In the genomic region with DNA sequence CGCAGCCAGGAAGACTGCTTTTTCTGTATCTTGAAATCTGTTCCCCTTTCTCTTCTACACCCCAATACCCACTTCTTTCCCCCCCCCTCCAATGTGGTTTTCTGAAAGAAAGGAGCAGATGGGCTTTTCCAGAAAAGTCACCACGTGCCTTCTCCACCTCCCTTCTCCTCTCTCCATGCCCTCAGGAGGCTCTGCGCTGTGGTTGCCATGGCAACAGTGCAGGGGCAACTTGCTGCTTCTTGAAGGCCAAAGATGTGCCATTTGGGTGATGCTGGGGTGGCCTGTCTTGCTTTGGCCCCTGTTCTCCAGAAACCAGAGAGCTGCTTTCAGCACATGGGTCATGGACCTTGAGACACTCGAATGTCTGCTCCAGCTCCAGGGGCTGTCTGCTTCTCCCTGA, we compare ENCODE assay signal across 17 mouse cellular contexts.
DNase-seq lines count a peak whose midpoint lies in the region; ATAC-seq and TF ChIP-seq lines count a peak whose summit lies in the region.
"Had no signal": no experiment of that assay in that cellular context is flagged by ENCODE, and none has a peak within 500 bp of the region (broad histone marks: within the 10 kb centered on the region; RNA-seq: fewer than 3 reads in every experiment).

No protein-coding gene starts in this region.

- peak; percentile 28 for DNase-seq in embryo, embryonic 11 days
- DNase-seq in embryo, embryonic 9.5 days (ENCODE audit: extremely low spot score): no peak
- DNase-seq in layer of hippocampus, adult 11-12 months (ENCODE audit: low spot score): peak; percentile 23
- no peak for DNase-seq in layer of hippocampus, adult 8-10 months (ENCODE audit: low spot score in 2 of 2)
- peak; percentile 34 for DNase-seq in R1 (ENCODE audit: low read depth, low spot score)
- peak; percentile 77 for DNase-seq in hindbrain, postnatal 0 days (ENCODE audit: low spot score)
- no peak for DNase-seq in adrenal gland, postnatal 36 days
- DNase-seq: heart, adult 2 months; thymus, adult 2 months had no signal

- no peak overlapping the region for H3K9ac ChIP-seq in hindbrain, postnatal 0 days (replicated peaks; ENCODE audit: low read length)
- H3K9ac ChIP-seq: kidney, embryonic 15.5 days; liver, embryonic 12.5 days; neural tube, embryonic 12.5 days had no signal

- WGBS in hindbrain, postnatal 0 days: 47% methylated on average over 4 of the region's 4 CpGs

- no peaks in the 10 kb centered on the region for H3K36me3 ChIP-seq in hindbrain, postnatal 0 days (ENCODE audit: insufficient read depth, low read length)
- H3K36me3 ChIP-seq: G1E; kidney, embryonic 15.5 days; liver, embryonic 12.5 days; neural tube, embryonic 12.5 days had no signal

- H3K27me3 ChIP-seq in hindbrain, postnatal 0 days (ENCODE audit: insufficient read depth, low read length): no peaks in the 10 kb centered on the region
- H3K27me3 ChIP-seq: kidney, embryonic 15.5 days; liver, embryonic 12.5 days; neural tube, embryonic 12.5 days had no signal

- no peak overlapping the region for H3K4me3 ChIP-seq in hindbrain, postnatal 0 days (ENCODE audit: low read length)
- H3K4me3 ChIP-seq: heart, adult 2 months; kidney, embryonic 15.5 days; layer of hippocampus, adult 2 months; liver, embryonic 12.5 days; megakaryocyte, embryonic 14.5 days; neural tube, embryonic 12.5 days had no signal

- TF ChIP-seq CTCF in hindbrain, postnatal 0 days (IDR thresholded peaks at IDR 0.05; ENCODE audit: low read depth): no peak

- peak; percentile 68 for ATAC-seq in hindbrain, postnatal 0 days
- no peak for ATAC-seq in CD4-positive, CD25-positive, alpha-beta regulatory T cell, adult 4 months
- ATAC-seq: activated CD4-positive, CD25-positive, alpha-beta regulatory T cell, adult 4 months; liver, embryonic 12.5 days had no signal

- H3K4me1 ChIP-seq in hindbrain, postnatal 0 days (ENCODE audit: insufficient read depth, low read length): peaks cover 5% of the 10 kb centered on the region; the same call in 1 of the 2 replicates
- H3K4me1 ChIP-seq: kidney, embryonic 15.5 days; liver, embryonic 12.5 days had no signal

- no peak overlapping the region for H3K4me2 ChIP-seq in hindbrain, postnatal 0 days (ENCODE audit: low read depth, low read length)
- H3K4me2 ChIP-seq: kidney, embryonic 15.5 days; liver, embryonic 12.5 days; neural tube, embryonic 12.5 days had no signal

- no peaks in the 10 kb centered on the region for H3K9me3 ChIP-seq in hindbrain, postnatal 0 days (ENCODE audit: low read length)
- H3K9me3 ChIP-seq: kidney, embryonic 15.5 days; liver, embryonic 12.5 days; megakaryocyte, embryonic 14.5 days; neural tube, embryonic 12.5 days had no signal

- H3K27ac ChIP-seq in hindbrain, postnatal 0 days: no peak overlapping the region
- H3K27ac ChIP-seq: heart, adult 2 months; kidney, embryonic 15.5 days; layer of hippocampus, adult 2 months; liver, embryonic 12.5 days; neural tube, embryonic 12.5 days had no signal

Comparison
In these comparisons a context has a peak if more than half of its experiments do, and no peak if none do; other contexts are left out.
1. DNase-seq: peak in embryo, embryonic 11 days (single experiment), layer of hippocampus, adult 11-12 months (single experiment), R1 (single experiment) and hindbrain, postnatal 0 days (single experiment); none in embryo, embryonic 9.5 days (single experiment), layer of hippocampus, adult 8-10 months (0 of 2) and adrenal gland, postnatal 36 days (0 of 2).